Mouse (Mus musculus) spleen, adult 2 months (tissue): Measurements from ENCODE around the gene Olfr204. TPM values are rescaled to one million over a fixed set of nuclear protein-coding genes. Genes with fewer than 3 reads are reported as not detected.
"Not testable (repeated sequence)": the region's sequence is repeated elsewhere in the genome, so short reads cannot be mapped to it uniquely, and the experiment has no call there.

Source experiments
- DNase-seq, 2 experiments: peaks; one replicate each; pipeline versions ENCODE4 v3.0.0 to v3.0.0-alpha.2; 2012 to 2021; ENCODE audit warnings: low spot score in 2 of 2, low read depth in 1 of 2
- H3K27ac ChIP-seq: fragments of 200-500 bp; 2 replicates; pipeline ENCODE4 v1.5.1; 2012; ENCODE audit warnings: low read length, inconsistent platforms; ENCODE audit not compliant: insufficient read depth
- H3K27me3 ChIP-seq: fragments of 200-500 bp; 2 replicates; pipeline ENCODE4 v1.6.1; 2012; ENCODE audit warnings: mild to moderate bottlenecking, moderate library complexity, low read length, inconsistent platforms; ENCODE audit not compliant: control insufficient read depth, insufficient read depth
- H3K36me3 ChIP-seq: fragments of 200-500 bp; 2 replicates; pipeline ENCODE4 v1.6.1; 2012; ENCODE audit warnings: mild to moderate bottlenecking, low read length, inconsistent platforms; ENCODE audit not compliant: control insufficient read depth, insufficient read depth
- H3K4me1 ChIP-seq: fragments of 200-500 bp; 2 replicates; pipeline ENCODE4 v1.6.1; 2011; ENCODE audit warnings: inconsistent platforms; ENCODE audit not compliant: control insufficient read depth, insufficient read depth, insufficient read length
- H3K4me3 ChIP-seq: fragments of 200-500 bp; 2 replicates; pipeline ENCODE4 v1.5.1; 2011; ENCODE audit warnings: mild to moderate bottlenecking, inconsistent platforms; ENCODE audit not compliant: insufficient read depth, insufficient read length; ENCODE audit errors: extremely low read depth
- CTCF ChIP-seq: fragments of 200-500 bp; IDR thresholded peaks from 2 replicates; pipeline ENCODE4 v1.5.1; 2011; ENCODE audit warnings: mild to moderate bottlenecking, inconsistent platforms; ENCODE audit not compliant: insufficient read depth, insufficient read length, insufficient replicate concordance; ENCODE audit errors: extremely low read depth
- POLR2A ChIP-seq: fragments of 200-500 bp; IDR thresholded peaks from 2 replicates; pipeline ENCODE4 v1.6.1; 2011; ENCODE audit warnings: low read depth, low read length, inconsistent platforms
- WGBS: fragments of 180-500 bp; shearing (Covaris S2); methylation state at CpG from one replicate; pipeline ENCODE4 v1.1.7; 2018; 5-methylcytosine and 5-hydroxymethylcytosine counted together
- polyA plus RNA-seq: library from polyadenylated mRNA; depleted of rRNA; stranded (reverse); fragments of >200 nt; gene quantifications from 2 replicates; pipeline ENCODE4 v1.2.3, GENCODE M21; 2012; rRNA removed

Olfr204 gene
- polyA plus RNA-seq, 1 experiment = not detected

- H3K36me3 ChIP-seq = no peaks in the 10 kb centered on the region
- TF ChIP-seq CTCF (no peak), POLR2A (no peak)
- 87% methylated on average over 1 of the region's 1 CpGs for WGBS
- H3K4me3 ChIP-seq = no peak within 1 kb of the TSS
- no peaks in the 10 kb centered on the region for H3K4me1 ChIP-seq
- DNase-seq = no peak
- no peaks in the 10 kb centered on the region for H3K27me3 ChIP-seq
- H3K27ac ChIP-seq = no peak within 1 kb of the TSS
These were observed 31.4 kb downstream of the Olfr204 start, which contains the start of gene Olfr202 for GRCm38 (mm10) chr16:59286693-59287092. Gene Olfr202 (minus strand): TSS chr16:59286793.

GRCm38 (mm10) chr16:59283476-59283875 is 34.6 kb downstream of the Olfr204 start:
- TF ChIP-seq POLR2A = no peak
- TF ChIP-seq CTCF = no peak
- WGBS = 65% methylated on average over 1 of the region's 1 CpGs
- Histone ChIP-seq H3K27ac (no peak overlapping the region), H3K4me1 (no peaks in the 10 kb centered on the region), H3K27me3 (no peaks in the 10 kb centered on the region), H3K36me3 (no peaks in the 10 kb centered on the region), H3K4me3 (no peak overlapping the region)
- no peak for DNase-seq

- no peaks in the 10 kb centered on the region for H3K4me1 ChIP-seq
- no peak overlapping the region for H3K27ac ChIP-seq
- no peak overlapping the region for H3K4me3 ChIP-seq
- H3K27me3 ChIP-seq = no peaks in the 10 kb centered on the region
- no peaks in the 10 kb centered on the region for H3K36me3 ChIP-seq
- TF ChIP-seq CTCF (no peak), POLR2A (no peak)
- DNase-seq = no peak
- WGBS = 71% methylated on average over 3 of the region's 3 CpGs
These were observed 37.5 kb downstream of the Olfr204 start for GRCm38 (mm10) chr16:59280542-59280941.

GRCm38 (mm10) chr16:59272532-59272931 is 45.5 kb downstream of the Olfr204 start, which contains the start of gene Olfr201:
Gene Olfr201 (minus strand): TSS chr16:59272632.
- not testable (repeated sequence) for H3K36me3 ChIP-seq, H3K27ac ChIP-seq, DNase-seq, H3K4me3 ChIP-seq, H3K4me1 ChIP-seq, H3K27me3 ChIP-seq
- WGBS = 87% methylated on average over 4 of the region's 4 CpGs

GRCm38 (mm10) chr16:59269097-59269496 is 49.0 kb downstream of the Olfr204 start:
- not testable (repeated sequence) for H3K27ac ChIP-seq, H3K4me1 ChIP-seq, H3K4me3 ChIP-seq, DNase-seq, H3K36me3 ChIP-seq, H3K27me3 ChIP-seq
- 67% methylated on average over 4 of the region's 4 CpGs for WGBS

Other genes with a start within 250 kb of the Olfr204 start
- gene Olfr190, start 240.2 kb downstream of the Olfr204 start, polyA plus RNA-seq = not detected in 2 replicates
- gene Olfr191, start 228.4 kb downstream of the Olfr204 start, polyA plus RNA-seq = not detected in 2 replicates
- not detected in 2 replicates for gene Olfr193, start 206.4 kb downstream of the Olfr204 start, polyA plus RNA-seq
- gene Olfr194, start 197.2 kb downstream of the Olfr204 start, polyA plus RNA-seq = not detected in 2 replicates
- gene Olfr195, start 171.2 kb downstream of the Olfr204 start, polyA plus RNA-seq = not detected in 2 replicates
- gene Olfr196, start 147.8 kb downstream of the Olfr204 start, polyA plus RNA-seq = not detected in 2 replicates
- gene Olfr198, start 114.7 kb downstream of the Olfr204 start, polyA plus RNA-seq = not detected in 2 replicates
- not detected in 2 replicates for gene Olfr199, start 98.5 kb downstream of the Olfr204 start, polyA plus RNA-seq
- gene Olfr201, start 45.6 kb downstream of the Olfr204 start, polyA plus RNA-seq = not detected in 2 replicates
- gene Olfr202, start 31.5 kb downstream of the Olfr204 start, polyA plus RNA-seq = not detected in 2 replicates
- gene Olfr203, start 19.4 kb downstream of the Olfr204 start, polyA plus RNA-seq = not detected in 2 replicates
- not detected in 2 replicates for gene Olfr205, start 12.9 kb upstream of the Olfr204 start, polyA plus RNA-seq
- gene Olfr206, start 31.0 kb upstream of the Olfr204 start, polyA plus RNA-seq = not detected in 2 replicates
- gene Olfr209, start 45.7 kb upstream of the Olfr204 start, polyA plus RNA-seq = not detected in 2 replicates
- gene Gabrr3, start 89.1 kb upstream of the Olfr204 start, polyA plus RNA-seq = not detected in 2 replicates
- 6.0 and 8.2 TPM in 2 replicates for gene Riox2, start 153.5 kb upstream of the Olfr204 start, polyA plus RNA-seq